Mouse (Mus musculus): ENCODE measurements around the gene B3gnt9.

GRCm38 (mm10) chr8:105276292-105277120 lies 21.6 kb upstream of the B3gnt9 start:
- TF ChIP-seq POLR2A (IDR thresholded peaks at IDR 0.05; ENCODE audit: borderline replicate concordance, extremely low read depth, insufficient read depth, insufficient read length, poor library complexity, severe bottlenecking) = no peak
- no peak for TF ChIP-seq CTCF (IDR thresholded peaks at IDR 0.05; ENCODE audit: borderline replicate concordance, extremely low read depth, insufficient read depth, insufficient read length)
